Mouse (Mus musculus) megakaryocyte, adult 5-6 weeks (primary cell): ENCODE data around the gene Tmem120b. TPM values are rescaled to one million over a fixed set of nuclear protein-coding genes. Genes with fewer than 3 reads are reported as not detected.

Experiments
- ATAC-seq: 2 replicates; pipeline ENCODE4 v1.8.0; 2016; ENCODE audit warnings: mild to moderate bottlenecking, inconsistent platforms; ENCODE audit not compliant: poor library complexity, severe bottlenecking
- total RNA-seq, 2 experiments: library from RNA; stranded (forward) in 1 of 2; stranded (reverse) in 1 of 2; fragments of 153-499, 151-499 nt in 1 of 2; fragments of 221-1000, 200-1000 nt in 1 of 2; gene quantifications; 2 replicates each; pipeline versions ENCODE4 v1.2.3 to v1.2.4; 2015 to 2017

Gene Tmem120b
- total RNA-seq, 2 experiments from 2014 or later: 0.29 to 2.5 TPM

DNA sequence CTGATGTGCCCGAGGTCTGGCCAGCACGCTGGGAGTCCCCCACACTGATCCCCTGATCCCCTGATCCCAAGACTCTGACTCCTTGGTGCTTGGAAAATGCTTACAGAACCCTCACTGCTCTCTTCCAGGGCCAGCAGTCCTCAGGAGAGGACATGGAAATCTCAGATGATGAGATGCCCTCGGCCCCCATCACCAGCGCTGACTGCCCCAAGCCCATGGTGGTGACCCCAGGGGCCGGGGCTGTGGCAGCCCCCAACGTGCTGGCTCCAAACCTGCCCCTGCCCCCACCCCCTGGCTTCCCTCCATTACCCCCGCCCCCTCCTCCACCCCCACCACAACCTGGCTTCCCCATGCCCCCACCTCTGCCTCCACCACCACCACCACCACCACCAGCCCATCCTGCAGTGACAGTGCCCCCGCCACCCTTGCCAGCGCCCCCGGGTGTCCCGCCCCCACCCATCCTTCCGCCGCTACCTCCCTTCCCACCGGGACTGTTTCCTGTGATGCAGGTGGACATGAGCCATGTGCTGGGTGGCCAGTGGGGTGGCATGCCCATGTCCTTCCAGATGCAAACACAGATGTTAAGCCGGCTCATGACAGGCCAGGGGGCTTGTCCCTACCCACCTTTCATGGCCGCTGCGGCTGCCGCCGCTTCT, 83.6 kb downstream of the Tmem120b start:
- ATAC-seq: no peak

DNA sequence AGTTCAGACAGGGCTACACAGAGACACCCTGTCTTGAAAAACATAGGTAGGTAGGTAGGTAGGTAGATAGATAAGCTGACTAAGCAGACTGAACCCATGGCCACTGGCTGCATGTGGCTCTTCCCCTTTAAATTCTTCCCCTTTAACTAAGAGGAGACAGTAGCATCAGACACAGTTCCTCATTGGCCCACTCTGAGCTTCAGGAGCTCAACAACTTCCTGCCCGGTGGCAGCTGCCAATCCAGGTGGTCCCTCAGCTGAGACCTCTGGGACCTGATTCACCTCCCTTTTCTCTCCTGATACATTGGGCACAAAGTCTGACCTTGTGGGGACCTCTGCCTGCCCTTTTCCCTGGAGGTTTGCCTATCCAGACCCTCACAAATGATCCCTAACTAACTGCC, 84.7 kb downstream of the Tmem120b start:
- ATAC-seq: peak; percentile 25; the same call in 1 of the 2 replicates

DNA sequence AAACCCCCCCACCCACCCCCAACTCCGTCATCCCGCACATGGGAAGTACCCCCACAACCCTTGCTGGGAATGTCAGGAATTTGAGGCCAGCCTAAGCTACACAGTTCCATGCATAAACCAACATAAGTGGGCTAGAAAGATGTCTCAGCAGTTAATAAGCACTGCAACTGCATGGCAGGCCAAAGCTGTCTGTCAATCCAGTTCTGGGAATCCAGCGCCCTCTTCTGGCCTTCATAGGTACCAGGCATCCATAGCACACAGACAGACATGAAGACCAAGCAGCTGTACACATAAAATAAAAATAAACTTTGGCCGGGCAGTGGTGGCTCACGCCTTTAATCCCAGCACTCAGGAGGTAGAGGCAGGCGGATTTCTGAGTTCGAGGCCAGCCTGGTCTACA, 87.2 kb downstream of the Tmem120b start:
- ATAC-seq: peak; percentile 35

DNA sequence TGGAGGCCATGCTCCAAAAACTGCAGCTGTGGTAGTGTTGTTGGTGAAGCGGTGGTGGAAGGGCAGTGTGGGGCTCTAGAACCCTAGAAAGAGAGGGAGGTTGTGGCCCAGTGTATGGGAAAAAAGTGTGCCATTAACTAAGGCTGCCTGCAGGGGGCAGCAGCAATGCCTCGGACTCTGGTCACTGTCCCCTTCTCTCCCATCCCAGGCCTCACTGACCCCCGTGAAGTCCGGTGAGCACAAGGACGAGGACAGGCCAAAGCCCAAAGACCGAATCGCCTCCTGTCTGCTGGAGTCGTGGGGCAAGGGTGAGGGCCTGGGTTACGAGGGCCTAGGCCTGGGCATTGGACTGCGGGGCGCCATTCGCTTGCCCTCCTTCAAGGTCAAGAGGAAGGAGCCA, 88.5 kb downstream of the Tmem120b start:
- no peak for ATAC-seq

DNA sequence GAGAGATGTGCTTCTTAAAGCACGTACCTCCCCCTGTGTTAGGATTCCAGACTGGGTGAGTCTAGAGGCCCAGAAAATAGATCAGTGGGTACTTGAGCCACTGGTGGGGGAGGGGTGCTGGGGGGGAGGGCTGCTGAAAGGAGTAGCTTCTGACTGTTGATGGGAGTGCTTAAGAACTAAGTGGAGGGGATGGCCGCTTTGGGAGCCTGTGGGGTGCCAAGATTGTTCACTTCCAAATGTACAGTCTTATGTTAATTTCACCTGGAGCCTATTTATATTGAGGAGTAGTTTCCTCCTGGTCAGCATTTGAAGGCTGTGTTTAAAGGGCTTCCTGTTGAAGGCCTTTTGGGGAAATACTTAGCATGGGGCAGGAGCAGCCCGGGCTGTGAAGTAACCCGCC, 89.8 kb downstream of the Tmem120b start:
- ATAC-seq: no peak

DNA sequence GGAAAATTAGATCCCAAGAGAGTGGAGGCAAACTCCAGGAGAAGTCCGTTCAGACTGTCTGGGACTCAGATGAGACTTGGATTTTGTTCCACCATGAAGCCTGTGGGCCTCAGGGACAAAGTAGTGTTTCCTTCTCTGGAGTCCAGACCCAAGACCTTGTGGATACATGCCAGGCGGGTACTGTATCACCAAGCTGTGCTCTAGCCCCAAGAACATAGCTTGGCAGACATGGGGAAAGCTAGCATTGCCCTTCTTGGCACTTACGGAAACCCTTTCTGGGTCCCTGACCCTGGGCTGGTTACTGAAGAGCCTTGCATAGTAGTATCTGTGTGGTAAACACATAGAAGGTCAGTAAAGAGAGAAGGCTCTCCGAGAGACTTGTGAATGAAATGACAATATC, 91.2 kb downstream of the Tmem120b start:
- ATAC-seq: no peak

DNA sequence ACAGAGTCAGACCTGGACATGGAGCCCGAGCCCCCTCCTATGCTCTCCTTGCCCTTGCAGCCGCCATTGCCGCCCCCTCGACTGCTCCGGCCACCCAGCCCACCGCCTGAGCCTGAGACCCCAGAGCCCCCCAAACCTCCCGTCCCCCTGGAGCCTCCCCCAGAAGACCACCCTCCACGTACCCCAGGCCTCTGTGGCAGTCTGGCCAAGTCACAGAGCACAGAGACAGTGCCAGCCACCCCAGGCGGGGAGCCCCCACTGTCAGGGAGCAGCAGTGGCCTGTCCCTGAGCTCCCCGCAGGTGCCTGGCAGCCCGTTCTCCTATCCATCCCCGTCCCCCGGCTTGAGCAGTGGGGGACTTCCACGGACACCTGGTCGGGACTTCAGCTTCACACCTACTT, 91.7 kb downstream of the Tmem120b start:
- ATAC-seq: no peak

DNA sequence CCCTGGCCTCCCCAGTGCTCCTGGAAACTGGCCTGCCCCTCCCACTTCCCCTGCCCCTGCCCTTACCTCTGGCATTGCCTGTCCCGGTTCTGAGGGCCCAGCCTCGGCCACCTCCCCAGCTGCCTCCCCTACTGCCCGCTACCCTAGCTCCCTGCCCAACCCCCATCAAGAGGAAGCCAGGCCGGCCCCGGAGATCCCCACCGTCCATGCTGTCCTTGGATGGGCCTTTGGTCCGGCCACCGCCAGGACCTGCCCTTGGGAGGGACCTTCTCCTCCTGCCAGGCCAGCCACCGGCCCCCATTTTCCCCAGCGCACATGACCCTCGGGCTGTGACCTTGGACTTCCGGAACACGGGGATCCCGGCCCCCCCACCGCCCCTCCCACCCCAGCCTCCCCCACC, 92.1 kb downstream of the Tmem120b start:
- no peak for ATAC-seq

DNA sequence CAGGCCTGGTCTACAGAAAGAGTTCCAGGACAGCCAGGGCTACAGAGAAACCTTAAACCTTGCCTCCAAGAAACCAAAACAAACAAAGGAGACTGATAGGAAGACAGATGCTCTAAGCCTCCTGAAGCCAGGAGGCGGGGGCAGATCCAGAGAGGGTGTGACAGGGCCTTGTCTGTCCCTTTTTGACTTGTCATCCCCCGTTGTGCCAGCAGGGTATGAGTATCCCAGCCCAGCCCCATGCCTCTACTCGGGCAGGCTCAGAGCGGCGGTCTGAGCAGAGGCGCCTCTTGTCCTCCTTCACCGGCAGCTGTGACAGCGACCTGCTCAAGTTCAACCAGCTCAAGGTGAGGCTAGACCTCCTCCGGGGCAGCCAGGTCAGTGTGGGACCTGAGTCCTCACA, 94.7 kb downstream of the Tmem120b start:
- no peak for ATAC-seq

DNA sequence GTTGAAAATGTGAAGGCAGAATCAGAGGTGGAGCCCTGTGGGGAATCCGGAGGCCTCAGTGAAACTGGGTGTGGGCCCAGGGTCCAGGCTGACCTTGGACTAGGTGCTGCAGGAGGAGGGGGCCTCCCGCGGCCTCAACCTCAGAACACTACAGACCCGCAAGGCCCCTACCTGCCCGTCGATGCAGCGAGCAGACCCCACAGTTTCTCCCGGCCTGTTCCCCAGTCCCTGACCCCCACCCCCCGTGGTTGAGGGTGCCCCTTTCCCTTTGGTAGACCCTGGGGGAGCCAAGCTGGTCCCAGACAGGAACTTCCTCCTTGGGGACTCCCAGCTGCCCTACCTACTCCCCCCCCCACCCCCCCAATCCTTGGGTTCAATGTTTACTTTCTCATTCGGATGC, 98.2 kb downstream of the Tmem120b start:
- ATAC-seq: no peak

Other genes with a start within 250 kb of the Tmem120b start
- 152 and 159 TPM in 2 replicates for gene Anapc5, start 247.1 kb upstream of the Tmem120b start, total RNA-seq (2015)
- 243 and 247 TPM in 2 replicates for gene Anapc5, start 247.1 kb upstream of the Tmem120b start, total RNA-seq (2017)
- 10.5 and 13.5 TPM in 2 replicates for gene Rnf34, start 218.4 kb upstream of the Tmem120b start, total RNA-seq (2015)
- gene Rnf34, start 218.4 kb upstream of the Tmem120b start, total RNA-seq (2017): 25.2 and 25.3 TPM in 2 replicates
- gene Kdm2b, start 78.6 kb upstream of the Tmem120b start, total RNA-seq (2015): 29.1 and 38.3 TPM in 2 replicates
- gene Kdm2b, start 78.6 kb upstream of the Tmem120b start, total RNA-seq (2017): 31.6 and 38.6 TPM in 2 replicates
- gene Orai1, start 53.3 kb upstream of the Tmem120b start, total RNA-seq (2015): 80.5 and 87.4 TPM in 2 replicates
- gene Orai1, start 53.3 kb upstream of the Tmem120b start, total RNA-seq (2017): 21.0 and 21.8 TPM in 2 replicates
- gene Morn3, start 21.4 kb upstream of the Tmem120b start, total RNA-seq (2015): not detected in 2 replicates
- gene Morn3, start 21.4 kb upstream of the Tmem120b start, total RNA-seq (2017): not detected in 2 replicates
- gene Rhof, start 64.3 kb downstream of the Tmem120b start, total RNA-seq (2015): 5.4 and 7.6 TPM in 2 replicates
- 6.4 and 6.5 TPM in 2 replicates for gene Rhof, start 64.3 kb downstream of the Tmem120b start, total RNA-seq (2017)
- 40.4 and 44.9 TPM in 2 replicates for gene Setd1b, start 73.8 kb downstream of the Tmem120b start, total RNA-seq (2015)
- 4.1 and 8.7 TPM in 2 replicates for gene Setd1b, start 73.8 kb downstream of the Tmem120b start, total RNA-seq (2017)
- 14.0 and 24.6 TPM in 2 replicates for gene Psmd9, start 101.0 kb downstream of the Tmem120b start, total RNA-seq (2015)
- gene Psmd9, start 101.0 kb downstream of the Tmem120b start, total RNA-seq (2017): 9.6 and 20.4 TPM in 2 replicates
- gene Hpd, start 114.3 kb downstream of the Tmem120b start, total RNA-seq (2015): not detected in 2 replicates
- gene Hpd, start 114.3 kb downstream of the Tmem120b start, total RNA-seq (2017): not detected in 2 replicates
- 0.29 TPM in 1 of 2 replicates, not detected in the other for gene Wdr66, start 183.7 kb downstream of the Tmem120b start, total RNA-seq (2015)
- not detected in 2 replicates for gene Wdr66, start 183.7 kb downstream of the Tmem120b start, total RNA-seq (2017)